Mouse (Mus musculus) embryonic facial prominence, embryonic 11.5 days (tissue): ENCODE data around the gene Cux2. TPM values are rescaled to one million over a fixed set of nuclear protein-coding genes. Genes with fewer than 3 reads are reported as not detected.

Experiments used
- ATAC-seq: fragments of 200-750 bp; cut with Nextera tagmentation; replicated peaks from 2 replicates; pipeline ENCODE4 v1.8.0; 2017; ENCODE audit warnings: low read depth; ENCODE audit not compliant: insufficient number of reproducible peaks, low FRiP score, low TSS enrichment
- DNase-seq: peaks from one replicate; pipeline ENCODE4 v3.0.0-alpha.2; 2015; ENCODE audit warnings: low spot score
- H3K27ac ChIP-seq: fragments of 300-500 bp; sonication (generic); replicated peaks from 2 replicates; pipeline ENCODE4 v1.5.1; 2014; ENCODE audit warnings: mild to moderate bottlenecking, low read depth, low read length, control low read depth
- H3K27me3 ChIP-seq: fragments of 300-500 bp; sonication (generic); 2 replicates; pipeline ENCODE4 v1.6.1; 2014; ENCODE audit warnings: mild to moderate bottlenecking, low read length, moderate library complexity, mixed read lengths; ENCODE audit not compliant: control insufficient read depth, insufficient read depth
- H3K36me3 ChIP-seq: fragments of 300-500 bp; sonication (generic); replicated peaks from 2 replicates; pipeline ENCODE4 v1.6.1; 2014; ENCODE audit warnings: low read depth, mild to moderate bottlenecking, low read length, moderate library complexity, mixed read lengths; ENCODE audit not compliant: control insufficient read depth, insufficient read depth
- H3K4me1 ChIP-seq: fragments of 300-500 bp; sonication (generic); 2 replicates; pipeline ENCODE4 v1.6.1; 2014; ENCODE audit warnings: low read length, mixed read lengths; ENCODE audit not compliant: control insufficient read depth, insufficient read depth
- H3K4me2 ChIP-seq: fragments of 300-500 bp; sonication (generic); 2 replicates; pipeline ENCODE4 v1.6.1; 2014; ENCODE audit warnings: low read depth, mild to moderate bottlenecking, control low read depth, low read length, moderate library complexity
- H3K4me3 ChIP-seq: fragments of 300-500 bp; sonication (generic); 2 replicates; pipeline ENCODE4 v1.5.1; 2014; ENCODE audit warnings: low read depth, low read length, control low read depth
- H3K9ac ChIP-seq: fragments of 300-500 bp; sonication (generic); replicated peaks from 2 replicates; pipeline ENCODE4 v1.6.1; 2014; ENCODE audit warnings: mild to moderate bottlenecking, control low read depth, low read length
- H3K9me3 ChIP-seq: fragments of 300-500 bp; sonication (generic); replicated peaks from 2 replicates; pipeline ENCODE4 v1.6.1; 2016; ENCODE audit warnings: mild to moderate bottlenecking, low read length, inconsistent platforms, mixed read lengths; ENCODE audit not compliant: control insufficient read depth
- WGBS: fragments of 180-500 bp; shearing (Covaris S2); extraction: QIAGEN DNeasy Blood & Tissue Kit; methylation state at CpG from one replicate; pipeline ENCODE4 v1.1.7; 2014; 5-methylcytosine and 5-hydroxymethylcytosine counted together
- polyA plus RNA-seq: library from polyadenylated mRNA; unstranded; fragments of >200 nt; fragmentation: Nextera tagmentation; extraction: Ambion mirVana; gene quantifications from 2 replicates; pipeline ENCODE4 v1.2.1, GENCODE M21; 2014

Gene Cux2
- polyA plus RNA-seq, 1 experiment from 2014 or later, result 4.5 TPM

DNA sequence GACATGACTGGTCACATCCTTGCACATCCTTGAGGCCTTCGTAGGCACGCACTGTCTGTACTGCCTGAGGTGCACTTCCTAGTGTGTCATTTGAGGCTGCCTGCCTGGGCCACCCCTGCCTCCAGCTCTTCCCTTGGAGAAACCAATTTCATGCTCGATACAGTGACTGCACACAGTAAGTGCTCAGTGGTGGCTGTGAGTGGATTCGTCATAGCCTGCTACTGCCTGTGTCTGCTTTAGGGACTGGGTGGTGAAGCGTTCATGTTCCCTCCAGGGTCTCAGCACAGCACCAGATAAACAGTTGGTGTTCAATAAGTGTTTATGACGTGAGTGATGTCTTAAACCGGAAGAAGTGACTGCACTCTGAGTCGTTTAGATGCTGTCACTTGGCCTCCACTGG lies 166.5 kb downstream of the Cux2 start:
- H3K4me3 ChIP-seq, result no peak overlapping the region
- ATAC-seq, result no peak
- 78% methylated on average over 8 of the region's 8 CpGs for WGBS

GRCm38 (mm10) chr5:121879211-121879610 lies 170.7 kb downstream of the Cux2 start:
- Histone ChIP-seq H3K27me3 (no peaks in the 10 kb centered on the region), H3K27ac (no peak overlapping the region), H3K4me1 (no peaks in the 10 kb centered on the region), H3K9me3 (no peaks in the 10 kb centered on the region), H3K9ac (no peak overlapping the region), H3K36me3 (no peaks in the 10 kb centered on the region; the same call in 1 of the 2 replicates), H3K4me3 (no peak overlapping the region), H3K4me2 (no peak overlapping the region)
- DNase-seq, result peak; percentile 43
- 56% methylated on average over 6 of the region's 6 CpGs for WGBS
- ATAC-seq, result no peak

More for the DNA sequence above, 166.5 kb downstream of the Cux2 start:
- Histone ChIP-seq H3K4me1 (no peaks in the 10 kb centered on the region), H3K27me3 (no peaks in the 10 kb centered on the region), H3K27ac (no peak overlapping the region), H3K9ac (no peak overlapping the region), H3K9me3 (no peaks in the 10 kb centered on the region), H3K36me3 (no peaks in the 10 kb centered on the region; the same call in 1 of the 2 replicates), H3K4me2 (no peak overlapping the region)
- no peak for DNase-seq

DNA sequence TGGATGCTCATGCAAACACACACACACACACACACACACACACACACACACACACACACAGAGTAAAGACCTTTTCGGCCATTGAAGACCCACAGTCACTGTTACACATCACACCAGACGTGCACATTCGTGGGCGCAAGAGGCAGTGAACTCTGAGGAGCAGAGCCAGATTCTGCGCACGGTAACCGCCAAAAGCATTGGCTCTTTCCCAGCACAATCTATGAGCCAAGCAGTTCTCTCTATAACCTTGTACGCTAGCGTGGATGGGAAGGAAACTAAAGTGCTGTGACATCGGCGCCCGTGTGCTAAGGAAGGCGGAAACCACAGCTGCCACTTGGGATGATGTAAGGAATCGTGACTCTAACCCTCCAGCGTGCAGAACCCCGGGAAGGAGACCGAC lies 171.2 kb downstream of the Cux2 start:
- ATAC-seq, result no peak

GRCm38 (mm10) chr5:121876901-121877300 lies 173.0 kb downstream of the Cux2 start:
- no peak overlapping the region for H3K27ac ChIP-seq
- ATAC-seq, result no peak
- no peaks in the 10 kb centered on the region for H3K27me3 ChIP-seq
- no peak overlapping the region for H3K9ac ChIP-seq
- WGBS, result 81% methylated on average over 12 of the region's 12 CpGs
- no peak overlapping the region for H3K4me2 ChIP-seq
- no peaks in the 10 kb centered on the region for H3K4me1 ChIP-seq
- no peak overlapping the region for H3K4me3 ChIP-seq
- no peaks in the 10 kb centered on the region; the same call in 1 of the 2 replicates for H3K36me3 ChIP-seq
- no peaks in the 10 kb centered on the region for H3K9me3 ChIP-seq
- no peak for DNase-seq

More for the DNA sequence above, 171.2 kb downstream of the Cux2 start:
- Histone ChIP-seq H3K27me3 (no peaks in the 10 kb centered on the region), H3K4me2 (no peak overlapping the region), H3K4me1 (no peaks in the 10 kb centered on the region), H3K9ac (no peak overlapping the region), H3K27ac (no peak overlapping the region), H3K9me3 (no peaks in the 10 kb centered on the region), H3K36me3 (no peaks in the 10 kb centered on the region; the same call in 1 of the 2 replicates), H3K4me3 (no peak overlapping the region)
- no peak for DNase-seq
- WGBS, result 92% methylated on average over 17 of the region's 17 CpGs

GRCm38 (mm10) chr5:121875041-121875440 lies 174.9 kb downstream of the Cux2 start:
- Histone ChIP-seq H3K27me3 (no peaks in the 10 kb centered on the region), H3K27ac (no peak overlapping the region), H3K9ac (no peak overlapping the region), H3K4me1 (no peaks in the 10 kb centered on the region), H3K36me3 (no peaks in the 10 kb centered on the region; the same call in 1 of the 2 replicates), H3K9me3 (no peaks in the 10 kb centered on the region), H3K4me2 (no peak overlapping the region), H3K4me3 (no peak overlapping the region)
- WGBS, result 88% methylated on average over 12 of the region's 12 CpGs
- DNase-seq (no peak), ATAC-seq (no peak)

DNA sequence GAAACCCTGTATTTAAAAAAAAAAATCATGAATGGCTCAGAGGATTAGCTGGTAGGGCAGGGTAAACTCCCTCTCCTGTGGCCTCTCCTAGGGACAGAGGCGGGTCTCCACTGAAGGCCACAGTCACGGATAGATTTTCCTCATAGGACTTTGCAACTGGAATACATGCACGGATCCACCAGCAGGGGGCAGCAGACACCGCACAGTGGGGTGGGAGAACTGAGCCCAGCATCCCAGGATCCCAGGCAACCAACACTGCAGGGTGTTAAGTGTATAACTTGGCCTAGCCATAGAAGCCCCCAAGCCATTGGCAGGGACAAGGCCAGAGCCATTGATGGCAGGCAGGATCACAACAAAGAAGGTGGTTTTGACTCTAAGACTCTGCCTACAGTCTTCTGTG lies 177.7 kb downstream of the Cux2 start:
- 13% methylated on average over 4 of the region's 4 CpGs for WGBS
- no peak; the same call in 1 of the 2 replicates for ATAC-seq
- H3K27ac ChIP-seq, result no peak overlapping the region

DNA sequence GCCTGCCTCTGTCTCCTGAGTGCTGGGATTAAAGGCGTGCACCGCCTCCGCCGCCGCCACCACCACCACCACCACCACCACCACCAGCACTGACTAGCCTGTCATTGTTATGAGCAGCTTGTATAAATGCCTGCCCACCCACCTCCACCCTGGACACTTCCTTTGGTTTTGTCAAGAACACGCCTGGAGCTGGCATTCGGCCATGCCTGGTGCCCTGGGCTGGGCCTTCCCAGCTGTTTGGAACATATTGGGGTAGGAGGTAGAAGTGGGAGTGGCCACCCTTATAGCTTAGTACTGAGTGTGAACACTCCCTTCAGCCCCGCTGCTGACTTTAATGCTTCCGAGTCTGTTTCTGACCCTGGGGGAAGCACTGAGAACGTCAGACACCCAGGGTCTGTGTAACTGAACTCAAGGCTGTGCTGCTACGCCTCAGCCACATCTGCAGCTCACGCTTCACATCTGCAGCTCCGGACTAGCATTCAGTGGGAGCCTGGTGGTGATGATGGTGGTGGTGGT lies 178.3 kb downstream of the Cux2 start:
- no peaks in the 10 kb centered on the region for H3K27me3 ChIP-seq
- no peaks in the 10 kb centered on the region; the same call in 1 of the 2 replicates for H3K36me3 ChIP-seq
- DNase-seq (no peak), ATAC-seq (no peak)
- no peak overlapping the region for H3K4me3 ChIP-seq
- no peak overlapping the region for H3K4me2 ChIP-seq
- WGBS, result 86% methylated on average over 11 of the region's 13 CpGs
- no peaks in the 10 kb centered on the region for H3K4me1 ChIP-seq
- H3K9me3 ChIP-seq, result no peaks in the 10 kb centered on the region
- H3K9ac ChIP-seq, result no peak overlapping the region
- no peak overlapping the region for H3K27ac ChIP-seq

More for the DNA sequence above, 177.7 kb downstream of the Cux2 start:
- Histone ChIP-seq H3K36me3 (no peaks in the 10 kb centered on the region; the same call in 1 of the 2 replicates), H3K4me3 (no peak overlapping the region), H3K9me3 (no peaks in the 10 kb centered on the region), H3K4me1 (no peaks in the 10 kb centered on the region), H3K27me3 (no peaks in the 10 kb centered on the region), H3K4me2 (no peak overlapping the region), H3K9ac (no peak overlapping the region)
- peak; percentile 87 for DNase-seq

GRCm38 (mm10) chr5:121870832-121871231 lies 179.1 kb downstream of the Cux2 start:
- 57% methylated on average over 6 of the region's 6 CpGs for WGBS
- no peak overlapping the region for H3K27ac ChIP-seq
- no peak overlapping the region for H3K9ac ChIP-seq
- DNase-seq, result no peak
- H3K36me3 ChIP-seq, result no peaks in the 10 kb centered on the region; the same call in 1 of the 2 replicates
- no peaks in the 10 kb centered on the region for H3K9me3 ChIP-seq
- H3K4me2 ChIP-seq, result no peak overlapping the region
- H3K27me3 ChIP-seq, result no peaks in the 10 kb centered on the region
- H3K4me3 ChIP-seq, result no peak overlapping the region
- H3K4me1 ChIP-seq, result no peaks in the 10 kb centered on the region
- ATAC-seq, result no peak
